Mouse (Mus musculus) G1E (cell line): ENCODE results near the gene Fkbp1a.

Experiments used
- CTCF ChIP-seq: IDR thresholded peaks from 2 replicates; pipeline ENCODE4 v1.5.1; 2012; ENCODE audit warnings: low read depth, low read length, inconsistent platforms, mixed read lengths
- GATA1 ChIP-seq: IDR thresholded peaks from 2 replicates; pipeline ENCODE4 v1.6.1; 2012; ENCODE audit warnings: borderline replicate concordance, low read length, inconsistent platforms, mixed read lengths
- POLR2AphosphoS5 ChIP-seq: IDR thresholded peaks from 2 replicates; pipeline ENCODE4 v1.6.1; 2012; ENCODE audit warnings: low read depth, low read length, inconsistent platforms; ENCODE audit not compliant: insufficient replicate concordance
- TAL1 ChIP-seq: conservative IDR thresholded peaks from 2 replicates; pipeline ENCODE4 v1.6.1; 2012; ENCODE audit warnings: low read depth, low read length, inconsistent platforms, mixed read lengths

GRCm38 (mm10) chr2:151533632-151534031 is 8.7 kb upstream of the Fkbp1a start:
- TF ChIP-seq CTCF: no peak
- TF ChIP-seq GATA1: no peak
- no peak for TF ChIP-seq TAL1
- no peak for TF ChIP-seq POLR2AphosphoS5
